Mouse (Mus musculus): ENCODE data around the gene Cntn5. TPM values are rescaled to one million over a fixed set of nuclear protein-coding genes. Genes with fewer than 3 reads are reported as not detected.

The Cntn5 gene
- polyA plus RNA-seq, 1 experiment: not detected

DNA sequence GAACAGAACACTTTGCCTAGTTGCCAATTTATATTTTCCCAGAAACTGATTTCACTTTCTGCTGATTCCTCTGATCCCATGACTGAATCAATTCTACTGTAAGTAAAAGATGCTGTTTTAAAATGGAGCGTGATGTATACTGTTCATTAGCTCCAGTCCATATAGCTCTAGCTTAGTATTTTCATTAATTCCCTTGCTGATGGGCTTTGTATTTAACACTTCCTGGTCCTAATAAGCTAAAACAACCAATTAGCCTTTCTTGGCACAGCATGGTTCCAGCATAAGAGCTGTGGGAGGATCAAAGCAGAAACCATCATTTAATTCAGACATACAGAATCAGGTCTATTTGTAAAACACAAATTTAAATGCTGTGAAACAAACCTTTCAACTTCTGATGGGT, 375.5 kb downstream of the Cntn5 start:
- no peak for TF ChIP-seq GATA1 (IDR thresholded peaks at IDR 0.05; ENCODE audit: low read length)

- no peak for TF ChIP-seq GATA1 (IDR thresholded peaks at IDR 0.05; ENCODE audit: low read length)
These were observed 375.9 kb downstream of the Cntn5 start for GRCm38 (mm10) chr9:10528692-10529091.

GRCm38 (mm10) chr9:10525915-10526667, 378.5 kb downstream of the Cntn5 start:
- no peak for TF ChIP-seq GATA1 (IDR thresholded peaks at IDR 0.05; ENCODE audit: low read length)

- TF ChIP-seq GATA1 (IDR thresholded peaks at IDR 0.05; ENCODE audit: low read length): no peak
These were observed 382.0 kb downstream of the Cntn5 start for GRCm38 (mm10) chr9:10522604-10523003.

DNA sequence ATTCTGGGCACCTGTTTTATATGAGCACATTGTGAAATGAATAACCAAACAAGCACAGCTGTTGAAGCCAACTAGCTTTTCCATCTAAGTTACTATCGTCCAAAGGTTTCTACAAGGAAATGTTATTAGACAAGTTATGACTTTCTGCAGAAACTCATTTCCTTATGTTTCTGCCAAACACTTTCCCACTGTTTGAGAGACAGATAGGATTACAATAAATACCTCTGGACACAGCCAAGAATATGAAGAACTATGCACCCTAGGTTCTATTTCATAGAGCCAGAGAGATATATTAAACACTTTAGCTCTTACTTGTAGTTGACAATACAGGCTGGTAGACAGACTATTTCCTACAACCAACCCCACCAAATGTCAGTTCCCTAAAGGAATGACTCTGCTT, 383.5 kb downstream of the Cntn5 start:
- TF ChIP-seq GATA1 (IDR thresholded peaks at IDR 0.05; ENCODE audit: low read length): no peak

DNA sequence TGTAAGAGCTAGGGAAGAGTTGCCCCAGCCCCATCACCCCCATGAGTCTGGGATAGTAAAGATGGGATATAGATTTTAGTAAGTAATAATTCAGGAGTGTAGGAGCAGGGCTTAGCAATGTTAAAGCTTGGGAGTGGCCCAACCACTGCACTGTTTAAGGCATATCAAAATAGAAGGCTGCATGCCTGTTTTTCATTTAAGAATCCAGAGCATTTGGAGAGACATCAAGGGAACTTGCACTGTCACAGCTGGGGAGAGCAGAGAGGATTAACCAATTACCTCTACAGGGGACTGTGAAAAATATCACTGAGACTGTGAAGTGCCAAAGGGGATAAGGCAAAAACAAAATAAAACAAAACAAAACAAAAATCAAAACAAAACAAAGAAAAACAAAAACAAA, 412.3 kb downstream of the Cntn5 start:
- TF ChIP-seq GATA1 (IDR thresholded peaks at IDR 0.05; ENCODE audit: low read length): no peak

GRCm38 (mm10) chr9:10471484-10472125, 433.0 kb downstream of the Cntn5 start:
- no peak for TF ChIP-seq GATA1 (IDR thresholded peaks at IDR 0.05; ENCODE audit: low read length)

- no peak for TF ChIP-seq GATA1 (IDR thresholded peaks at IDR 0.05; ENCODE audit: low read length)
These were observed 439.8 kb downstream of the Cntn5 start for GRCm38 (mm10) chr9:10464758-10465157.

DNA sequence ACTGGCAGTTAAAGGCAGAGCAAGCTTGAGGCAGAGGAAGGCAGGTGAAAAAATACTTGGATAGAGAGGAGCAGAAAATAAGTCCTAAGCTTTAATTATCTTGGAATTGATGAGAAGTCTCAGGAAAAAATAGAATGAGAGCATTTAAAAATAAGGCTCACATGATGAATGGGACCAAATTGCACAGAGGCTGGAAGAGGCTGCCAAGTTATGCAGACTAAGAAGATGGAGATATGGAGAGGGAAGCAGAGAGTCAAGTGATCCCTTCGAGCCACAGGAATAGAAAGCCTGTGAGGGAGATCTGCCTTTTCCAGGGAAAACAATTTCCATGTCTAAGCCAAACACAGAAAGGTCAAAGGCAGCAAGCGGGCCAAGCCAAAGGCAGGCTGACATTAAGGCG, 446.7 kb downstream of the Cntn5 start:
- no peak for TF ChIP-seq GATA1 (IDR thresholded peaks at IDR 0.05; ENCODE audit: low read length)

- no peak for TF ChIP-seq GATA1 (IDR thresholded peaks at IDR 0.05; ENCODE audit: low read length)
These were observed 455.5 kb downstream of the Cntn5 start for GRCm38 (mm10) chr9:10448987-10449563.

DNA sequence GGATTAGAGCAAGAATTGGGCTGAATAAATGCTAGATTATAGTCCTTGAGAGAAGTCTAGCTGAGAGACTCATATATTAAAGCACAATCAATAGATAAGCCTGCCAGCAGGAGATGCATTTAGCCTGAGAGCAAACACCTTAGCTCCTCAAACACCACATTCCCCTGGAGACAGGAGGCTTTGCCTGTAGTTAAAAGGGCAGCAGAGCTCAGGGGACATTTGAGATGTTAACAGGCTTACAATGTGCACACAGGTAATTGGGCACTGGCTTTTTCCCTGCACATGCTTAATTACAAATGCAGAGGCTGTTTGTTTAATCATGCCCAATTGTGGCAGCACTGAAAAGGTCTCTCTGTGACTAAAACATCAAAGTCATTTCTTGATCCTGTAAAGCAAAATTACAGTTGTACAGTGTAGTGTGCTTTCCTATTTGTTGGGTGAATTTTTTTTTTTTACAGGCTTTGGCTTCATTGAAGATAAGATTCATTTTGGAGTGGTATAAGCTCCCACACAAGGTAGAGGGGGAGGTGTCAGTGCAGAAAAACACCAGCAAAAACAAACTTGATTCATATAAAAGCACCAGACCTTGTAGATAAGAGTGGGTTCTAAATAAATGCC, 457.2 kb downstream of the Cntn5 start:
- no peak for TF ChIP-seq GATA1 (IDR thresholded peaks at IDR 0.05; ENCODE audit: low read length)

DNA sequence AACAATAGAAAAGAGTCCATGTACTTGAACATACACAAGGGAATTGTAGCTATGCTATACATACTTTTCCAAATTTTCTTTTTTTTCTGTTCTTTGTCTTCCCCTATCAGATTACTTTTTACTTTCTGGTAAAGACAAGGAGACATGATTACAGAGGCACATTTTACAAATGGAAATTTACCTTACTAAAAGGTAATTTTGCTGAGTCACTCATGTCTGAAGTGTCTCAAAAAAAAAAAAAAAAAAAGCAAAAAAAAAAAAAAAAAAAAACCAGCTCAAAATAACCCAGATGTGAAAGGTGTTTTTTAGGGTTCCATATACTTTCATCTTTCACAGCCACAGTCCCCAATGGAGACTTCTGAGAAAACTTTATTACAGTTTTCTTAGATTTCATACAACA, 492.5 kb downstream of the Cntn5 start:
- no peak for TF ChIP-seq GATA1 (IDR thresholded peaks at IDR 0.05; ENCODE audit: low read length)

DNA sequence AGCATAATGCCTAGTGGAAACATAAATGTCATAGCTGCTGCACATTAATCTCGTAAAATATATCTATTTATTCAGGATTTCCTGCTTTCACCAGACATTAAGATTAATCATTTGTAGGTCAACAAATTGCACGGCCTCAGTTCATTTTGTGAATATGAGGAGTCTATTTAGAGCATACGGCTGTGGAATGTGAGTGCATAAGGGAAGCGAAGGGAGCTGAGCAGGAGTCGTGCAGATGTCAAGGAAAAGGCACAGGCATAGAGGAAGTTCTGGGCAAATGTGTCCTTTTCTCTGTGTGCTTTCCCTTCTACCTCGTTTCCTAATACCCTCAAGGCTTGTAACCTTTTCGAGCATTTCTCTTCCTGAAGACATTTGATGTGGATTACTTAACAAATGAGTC, 504.5 kb downstream of the Cntn5 start:
- no peak for TF ChIP-seq GATA1 (IDR thresholded peaks at IDR 0.05; ENCODE audit: low read length)

GRCm38 (mm10) chr9:10389863-10390262, 514.7 kb downstream of the Cntn5 start:
- no peak for TF ChIP-seq GATA1 (IDR thresholded peaks at IDR 0.05; ENCODE audit: low read length)

- no peak for TF ChIP-seq GATA1 (IDR thresholded peaks at IDR 0.05; ENCODE audit: low read length)
These were observed 520.1 kb downstream of the Cntn5 start for GRCm38 (mm10) chr9:10384455-10384854.

DNA sequence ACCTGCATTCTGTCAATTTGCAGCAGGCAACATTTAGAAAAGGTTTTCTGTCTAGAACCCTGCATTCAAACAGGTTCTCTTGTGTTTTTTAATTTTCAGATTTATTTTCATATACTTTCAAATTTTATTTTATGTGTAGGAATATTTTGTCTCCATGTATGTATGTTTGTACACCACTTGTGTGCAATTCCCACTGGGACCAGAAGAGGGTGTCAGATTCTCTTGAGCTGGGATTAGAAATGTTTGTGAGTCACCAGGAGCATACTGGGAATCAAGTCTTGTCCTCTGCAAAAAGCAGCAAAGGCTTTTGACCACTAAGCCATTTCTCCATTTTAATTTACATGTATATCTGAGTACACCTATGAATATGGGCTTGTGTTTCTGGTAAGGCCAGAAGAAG, 521.4 kb downstream of the Cntn5 start:
- no peak for TF ChIP-seq GATA1 (IDR thresholded peaks at IDR 0.05; ENCODE audit: low read length)

Measured in G1E-ER4 (cell line).